Mouse (Mus musculus): ENCODE data around the gene Pbx2. TPM values are rescaled to one million over a fixed set of nuclear protein-coding genes. Genes with fewer than 3 reads are reported as not detected.

Pbx2 gene
- polyA plus RNA-seq, 1 experiment = 66.1 TPM

- H3K27ac ChIP-seq (ENCODE audit: insufficient read depth, low read length) = peak overlapping the region; percentile 12
- H3K27me3 ChIP-seq (ENCODE audit: control insufficient read depth, insufficient read depth, low read length, poor library complexity, severe bottlenecking) = no peaks in the 10 kb centered on the region
- peaks cover 3% of the 10 kb centered on the region for H3K4me1 ChIP-seq (ENCODE audit: control insufficient read depth, insufficient read depth, low read length)
- H3K4me3 ChIP-seq (ENCODE audit: low read depth, low read length) = peak overlapping the region; percentile 97
- no peaks in the 10 kb centered on the region for H3K9me3 ChIP-seq (replicated peaks; ENCODE audit: control insufficient read depth, insufficient read depth, low read length, poor library complexity, severe bottlenecking)
- H3K9ac ChIP-seq (ENCODE audit: low read depth, poor library complexity, severe bottlenecking) = peak overlapping the region; percentile 81
- H3K36me3 ChIP-seq (ENCODE audit: control insufficient read depth, insufficient read depth, low read length, poor library complexity, severe bottlenecking) = 0 out of 2 replicates have a peak, but pooled peaks cover under 1% of the 10 kb centered on the region
- TF ChIP-seq CTCF (IDR thresholded peaks at IDR 0.05; ENCODE audit: low read depth, low read length) (no peak), POLR2A (IDR thresholded peaks at IDR 0.05; ENCODE audit: insufficient read depth, low read length) (peak; percentile 92)
Measured at GRCm38 (mm10) chr17:34605609-34606008, 14.5 kb downstream of the Pbx2 start.

DNA sequence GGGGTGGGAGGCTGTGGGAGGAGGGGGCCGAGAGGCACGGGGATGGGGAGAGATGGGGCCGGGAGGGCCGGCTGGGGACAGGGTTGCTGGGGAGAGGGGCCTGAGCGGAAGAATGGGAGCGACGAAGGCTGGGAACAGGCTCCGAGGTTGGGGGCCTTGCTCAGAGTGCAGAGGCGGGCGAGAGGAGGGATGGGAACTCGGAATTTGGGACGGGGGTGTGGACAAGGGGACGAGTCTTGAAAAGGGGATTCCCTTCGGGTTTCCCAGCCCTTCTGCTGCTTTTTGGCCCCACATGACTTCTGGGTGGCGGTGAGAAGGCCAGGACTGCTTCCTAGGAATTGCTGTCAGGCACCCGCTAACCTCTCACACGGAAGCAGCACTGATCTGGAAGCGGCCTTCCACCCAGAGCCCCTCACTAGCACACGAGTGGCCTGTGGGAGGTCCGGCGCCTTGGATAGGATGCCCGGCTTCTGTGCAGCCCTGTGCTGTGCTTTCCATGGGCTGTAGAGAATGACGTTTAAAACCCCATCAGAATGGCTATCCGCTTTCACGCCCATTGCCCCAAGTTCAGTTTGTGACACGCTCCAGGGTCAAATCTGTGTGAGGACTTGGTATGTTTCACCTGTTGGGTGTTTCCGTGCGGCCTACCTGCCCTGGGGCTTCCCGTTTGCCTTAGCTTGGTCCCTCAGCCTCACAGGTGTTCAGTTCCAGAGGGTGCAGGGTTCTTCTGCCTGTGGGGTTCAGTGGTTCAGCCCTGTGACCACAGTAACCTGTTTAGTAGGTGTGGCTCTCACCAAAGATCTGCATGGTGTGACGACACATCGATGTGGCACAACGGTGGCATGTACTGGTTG is 15.3 kb downstream of the Pbx2 start:
- TF ChIP-seq POLR2A (IDR thresholded peaks at IDR 0.05; ENCODE audit: insufficient read depth, low read length) (no peak), EP300 (IDR thresholded peaks at IDR 0.05; ENCODE audit: insufficient read depth, low read depth, low read length) (no peak), CTCF (IDR thresholded peaks at IDR 0.05; ENCODE audit: low read depth, low read length) (no peak)
- peak overlapping the region; percentile 81 for H3K9ac ChIP-seq (ENCODE audit: low read depth, poor library complexity, severe bottlenecking)
- H3K36me3 ChIP-seq (ENCODE audit: control insufficient read depth, insufficient read depth, low read length, poor library complexity, severe bottlenecking) = no peaks in the 10 kb centered on the region
- peaks cover 3% of the 10 kb centered on the region for H3K4me1 ChIP-seq (ENCODE audit: control insufficient read depth, insufficient read depth, low read length)
- H3K4me3 ChIP-seq (ENCODE audit: low read depth, low read length) = peak overlapping the region; percentile 97
- H3K27me3 ChIP-seq (ENCODE audit: control insufficient read depth, insufficient read depth, low read length, poor library complexity, severe bottlenecking) = no peaks in the 10 kb centered on the region
- H3K27ac ChIP-seq (ENCODE audit: insufficient read depth, low read length) = no peak overlapping the region
- H3K9me3 ChIP-seq (replicated peaks; ENCODE audit: control insufficient read depth, insufficient read depth, low read length, poor library complexity, severe bottlenecking) = no peaks in the 10 kb centered on the region

- TF ChIP-seq EP300 (IDR thresholded peaks at IDR 0.05; ENCODE audit: insufficient read depth, low read depth, low read length) (no peak), POLR2A (IDR thresholded peaks at IDR 0.05; ENCODE audit: insufficient read depth, low read length) (no peak), CTCF (IDR thresholded peaks at IDR 0.05; ENCODE audit: low read depth, low read length) (no peak)
- no peaks in the 10 kb centered on the region for H3K9me3 ChIP-seq (replicated peaks; ENCODE audit: control insufficient read depth, insufficient read depth, low read length, poor library complexity, severe bottlenecking)
- H3K36me3 ChIP-seq (ENCODE audit: control insufficient read depth, insufficient read depth, low read length, poor library complexity, severe bottlenecking) = no peaks in the 10 kb centered on the region
- no peak overlapping the region for H3K9ac ChIP-seq (ENCODE audit: low read depth, poor library complexity, severe bottlenecking)
- H3K4me3 ChIP-seq (ENCODE audit: low read depth, low read length) = no peak overlapping the region
- no peaks in the 10 kb centered on the region for H3K27me3 ChIP-seq (ENCODE audit: control insufficient read depth, insufficient read depth, low read length, poor library complexity, severe bottlenecking)
- no peak overlapping the region for H3K27ac ChIP-seq (ENCODE audit: insufficient read depth, low read length)
- H3K4me1 ChIP-seq (ENCODE audit: control insufficient read depth, insufficient read depth, low read length) = peaks cover 3% of the 10 kb centered on the region
Measured at GRCm38 (mm10) chr17:34607997-34608396, 16.9 kb downstream of the Pbx2 start.

GRCm38 (mm10) chr17:34611050-34611449 is 20.0 kb downstream of the Pbx2 start:
- Histone ChIP-seq H3K36me3 (ENCODE audit: control insufficient read depth, insufficient read depth, low read length, poor library complexity, severe bottlenecking) (no peaks in the 10 kb centered on the region), H3K9ac (ENCODE audit: low read depth, poor library complexity, severe bottlenecking) (no peak overlapping the region)
- TF ChIP-seq POLR2A (IDR thresholded peaks at IDR 0.05; ENCODE audit: insufficient read depth, low read length) (no peak), EP300 (IDR thresholded peaks at IDR 0.05; ENCODE audit: insufficient read depth, low read depth, low read length) (no peak), CTCF (IDR thresholded peaks at IDR 0.05; ENCODE audit: low read depth, low read length) (no peak)

GRCm38 (mm10) chr17:34613054-34613645 is 22.1 kb downstream of the Pbx2 start:
- H3K4me3 ChIP-seq (ENCODE audit: low read depth, low read length) = no peak overlapping the region
- TF ChIP-seq CTCF (IDR thresholded peaks at IDR 0.05; ENCODE audit: low read depth, low read length) = no peak
- no peak for TF ChIP-seq EP300 (IDR thresholded peaks at IDR 0.05; ENCODE audit: insufficient read depth, low read depth, low read length)
- TF ChIP-seq POLR2A (IDR thresholded peaks at IDR 0.05; ENCODE audit: insufficient read depth, low read length) = no peak
- no peaks in the 10 kb centered on the region for H3K27me3 ChIP-seq (ENCODE audit: control insufficient read depth, insufficient read depth, low read length, poor library complexity, severe bottlenecking)
- no peak overlapping the region for H3K27ac ChIP-seq (ENCODE audit: insufficient read depth, low read length)
- H3K9ac ChIP-seq (ENCODE audit: low read depth, poor library complexity, severe bottlenecking) = no peak overlapping the region
- no peaks in the 10 kb centered on the region for H3K4me1 ChIP-seq (ENCODE audit: control insufficient read depth, insufficient read depth, low read length)
- no peaks in the 10 kb centered on the region for H3K36me3 ChIP-seq (ENCODE audit: control insufficient read depth, insufficient read depth, low read length, poor library complexity, severe bottlenecking)
- no peaks in the 10 kb centered on the region for H3K9me3 ChIP-seq (replicated peaks; ENCODE audit: control insufficient read depth, insufficient read depth, low read length, poor library complexity, severe bottlenecking)

More at GRCm38 (mm10) chr17:34611050-34611449, 20.0 kb downstream of the Pbx2 start:
- Histone ChIP-seq H3K27me3 (ENCODE audit: control insufficient read depth, insufficient read depth, low read length, poor library complexity, severe bottlenecking) (no peaks in the 10 kb centered on the region), H3K27ac (ENCODE audit: insufficient read depth, low read length) (no peak overlapping the region), H3K4me3 (ENCODE audit: low read depth, low read length) (no peak overlapping the region), H3K9me3 (replicated peaks; ENCODE audit: control insufficient read depth, insufficient read depth, low read length, poor library complexity, severe bottlenecking) (no peaks in the 10 kb centered on the region), H3K4me1 (ENCODE audit: control insufficient read depth, insufficient read depth, low read length) (peaks cover 3% of the 10 kb centered on the region)

GRCm38 (mm10) chr17:34613830-34614229 is 22.8 kb downstream of the Pbx2 start:
- no peak overlapping the region for H3K27ac ChIP-seq (ENCODE audit: insufficient read depth, low read length)
- no peak overlapping the region for H3K4me3 ChIP-seq (ENCODE audit: low read depth, low read length)
- H3K27me3 ChIP-seq (ENCODE audit: control insufficient read depth, insufficient read depth, low read length, poor library complexity, severe bottlenecking) = no peaks in the 10 kb centered on the region
- no peaks in the 10 kb centered on the region for H3K36me3 ChIP-seq (ENCODE audit: control insufficient read depth, insufficient read depth, low read length, poor library complexity, severe bottlenecking)
- H3K9me3 ChIP-seq (replicated peaks; ENCODE audit: control insufficient read depth, insufficient read depth, low read length, poor library complexity, severe bottlenecking) = no peaks in the 10 kb centered on the region
- no peak overlapping the region for H3K9ac ChIP-seq (ENCODE audit: low read depth, poor library complexity, severe bottlenecking)
- H3K4me1 ChIP-seq (ENCODE audit: control insufficient read depth, insufficient read depth, low read length) = no peaks in the 10 kb centered on the region
- TF ChIP-seq POLR2A (IDR thresholded peaks at IDR 0.05; ENCODE audit: insufficient read depth, low read length) (no peak), EP300 (IDR thresholded peaks at IDR 0.05; ENCODE audit: insufficient read depth, low read depth, low read length) (no peak), CTCF (IDR thresholded peaks at IDR 0.05; ENCODE audit: low read depth, low read length) (no peak)
